Mouse (Mus musculus) T-helper 17 cell (primary cell): ENCODE results near the gene Kpna6.

Experiments
- in situ Hi-C, 2 experiments: fragments of 300-600 bp; cut with MboI, MseI; formaldehyde crosslinking; loops; 1 replicate in 1 of 2; 2 replicates in 1 of 2; pipeline ENCODE4 v1.15.1; 2025; ENCODE audit warnings: high pct_unique_total_duplicates in 2 of 2

Kpna6 gene

DNA sequence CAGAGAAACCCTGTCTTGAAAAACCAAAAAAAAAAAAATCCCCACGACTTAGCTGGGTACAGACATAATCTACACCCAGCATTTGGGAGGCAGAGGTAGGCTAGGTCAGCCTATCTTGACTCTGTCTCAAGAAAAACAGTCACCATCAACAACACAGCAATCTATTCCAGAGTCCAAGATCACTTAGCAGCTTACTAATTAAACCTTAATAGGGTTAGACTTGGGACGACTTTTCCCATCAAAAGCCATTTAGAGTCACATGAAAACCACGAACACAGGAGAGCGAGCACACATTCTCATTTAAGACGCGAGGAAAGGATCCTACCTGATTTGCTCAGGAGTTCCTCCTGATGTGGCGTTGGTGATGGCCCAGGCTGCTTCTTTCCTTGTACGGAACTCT, 22.2 kb downstream of the Kpna6 start:
- in situ Hi-C loops: no loop called here

DNA sequence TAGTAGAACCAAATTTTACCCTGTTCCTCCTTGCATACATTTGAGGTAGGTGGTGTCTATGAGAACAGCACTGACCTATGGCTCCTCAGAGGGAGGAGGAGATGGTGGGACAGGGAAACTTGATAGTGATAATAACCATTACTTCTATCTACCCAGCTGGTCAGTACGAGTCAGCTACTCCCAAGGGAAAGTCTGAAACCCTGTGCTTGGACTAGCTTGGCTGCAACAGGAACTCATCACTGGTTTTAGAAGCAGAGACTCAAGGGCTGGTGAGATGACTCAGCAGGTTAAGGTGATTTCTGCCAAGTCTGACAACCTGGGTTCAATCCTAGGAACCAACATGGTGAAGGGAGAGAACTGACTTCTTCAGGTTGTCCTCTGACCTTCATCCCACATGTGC, 23.9 kb downstream of the Kpna6 start:
- in situ Hi-C loops: no loop called here

DNA sequence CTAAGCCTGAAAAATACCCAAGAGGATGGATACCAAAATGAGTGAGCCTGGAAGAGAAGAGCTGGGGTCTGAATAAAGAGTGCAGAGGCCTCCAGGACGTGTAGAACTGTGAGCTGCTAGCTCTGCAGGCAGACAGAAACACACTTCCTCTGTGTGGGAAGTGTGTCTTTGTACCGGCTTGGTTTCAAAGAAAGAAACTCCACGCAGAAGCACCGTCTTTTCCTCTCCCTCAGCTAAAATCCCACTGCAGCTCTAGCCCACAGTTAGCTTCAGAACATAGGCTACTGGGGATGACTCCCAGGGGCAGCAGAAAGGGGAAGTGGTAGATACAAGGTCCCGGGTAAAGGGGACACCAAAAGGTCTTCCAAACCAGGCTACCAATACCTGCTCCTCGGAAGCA, 27.4 kb downstream of the Kpna6 start:
- in situ Hi-C loops: no loop called here

DNA sequence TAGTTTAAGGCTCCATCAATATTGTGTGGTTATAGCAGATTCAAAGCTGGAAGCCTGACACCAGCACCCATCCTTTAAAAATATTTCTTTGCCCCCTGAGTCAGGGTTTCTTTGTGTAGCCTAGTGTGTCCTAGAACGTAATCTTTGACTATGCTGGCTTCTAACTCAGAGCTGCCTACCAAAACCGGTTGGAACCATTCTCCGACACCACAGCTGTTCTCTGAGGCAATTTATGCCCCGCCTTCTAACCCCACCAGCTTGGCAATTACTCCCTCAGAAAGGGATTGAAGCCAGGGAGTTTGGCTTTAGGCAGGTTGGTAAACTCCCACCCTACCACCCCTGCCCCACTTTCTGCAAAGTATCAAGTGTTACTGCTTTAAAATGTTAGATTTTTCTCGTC, 30.8 kb downstream of the Kpna6 start:
- in situ Hi-C loops: no loop called here

DNA sequence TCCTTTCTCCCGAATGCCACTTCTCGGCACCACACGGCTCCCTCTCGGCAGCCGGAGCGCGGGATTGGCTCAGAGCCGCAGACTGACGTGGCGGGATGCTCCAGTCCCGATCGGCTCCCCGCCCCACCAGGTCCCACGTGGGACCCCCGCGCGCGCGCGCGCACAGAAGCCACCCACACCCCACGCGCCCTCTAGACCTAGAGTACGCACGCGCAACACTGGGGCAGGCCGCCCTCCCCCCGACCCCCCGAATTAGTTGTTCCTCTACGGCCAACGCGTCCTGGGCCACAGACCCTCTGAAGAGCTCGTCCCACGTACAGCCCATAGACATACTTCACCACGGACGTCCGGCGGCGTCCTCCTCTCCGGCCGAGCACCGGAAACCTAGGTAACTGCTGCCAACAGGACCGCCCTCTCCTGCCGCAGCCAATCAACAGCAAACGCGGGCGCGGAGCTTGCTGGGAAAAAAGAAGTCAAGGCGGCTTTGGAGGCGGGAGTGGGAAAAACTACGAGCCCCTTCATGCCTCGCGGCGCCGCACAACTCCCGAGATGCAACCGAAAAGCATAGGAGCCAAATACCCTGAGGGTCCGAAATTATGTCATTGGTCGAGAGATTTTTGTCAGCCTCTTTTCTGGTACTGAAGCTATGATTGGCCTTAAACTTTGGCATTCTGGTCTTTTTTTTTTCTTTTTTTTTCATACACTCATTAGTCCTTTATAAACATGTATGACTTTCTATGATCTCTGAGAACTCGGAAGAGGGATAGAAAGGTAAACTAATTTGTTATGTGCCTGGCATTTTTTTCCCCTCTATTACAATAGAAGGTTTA, 31.7 kb downstream of the Kpna6 start, which contains the start of gene Txlna:
Gene Txlna (minus strand): TSS at position 428 of the 830 bp plus-strand sequence.
- in situ Hi-C loops: no loop called here

DNA sequence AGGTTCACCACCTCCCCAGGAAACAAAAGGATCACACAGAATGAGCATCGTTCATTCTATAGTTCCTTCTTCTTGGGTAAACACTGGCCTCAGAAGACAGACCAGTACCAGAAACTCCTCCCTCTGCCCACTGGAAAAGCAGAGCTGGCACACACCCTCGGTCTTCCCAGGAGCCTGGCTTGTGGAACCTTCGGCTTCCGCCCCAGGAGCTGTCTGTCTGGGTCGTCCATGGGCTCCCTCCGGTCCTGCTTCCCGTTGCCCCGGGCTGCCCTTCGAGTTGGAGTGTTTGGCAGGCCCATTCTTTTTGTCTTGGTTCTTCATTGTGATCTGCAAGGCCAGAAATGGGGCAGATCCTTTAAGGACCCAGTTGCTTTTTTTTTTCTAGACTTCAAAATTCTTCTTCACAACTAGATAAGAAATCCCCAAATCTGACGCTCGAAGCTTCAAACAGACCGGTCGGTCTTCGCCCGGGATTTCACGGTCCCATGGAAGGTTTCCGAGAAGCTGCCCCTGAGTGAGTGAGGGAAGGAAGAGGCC, 32.4 kb downstream of the Kpna6 start:
- in situ Hi-C loops: no loop called here

DNA sequence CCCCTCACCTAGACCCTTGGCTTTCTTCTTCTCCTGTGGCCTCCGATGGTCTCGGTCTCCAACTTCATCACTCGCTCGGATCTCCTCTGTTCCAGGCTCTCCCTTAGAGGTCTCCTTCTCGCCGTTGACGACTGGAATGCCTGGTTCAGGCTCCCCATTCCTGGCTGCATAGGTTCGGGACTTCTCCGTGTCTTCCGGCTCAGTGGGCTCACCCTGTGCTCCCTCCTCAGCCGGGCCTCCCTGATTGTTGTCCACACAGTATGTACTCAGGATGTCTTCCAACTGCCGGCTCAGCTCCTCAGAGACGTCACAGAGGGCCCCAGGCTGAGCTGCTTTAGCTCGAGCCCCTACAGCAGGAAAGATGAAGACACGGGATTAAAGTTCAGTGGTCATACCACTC, 33.3 kb downstream of the Kpna6 start:
- in situ Hi-C loops: no loop called here

DNA sequence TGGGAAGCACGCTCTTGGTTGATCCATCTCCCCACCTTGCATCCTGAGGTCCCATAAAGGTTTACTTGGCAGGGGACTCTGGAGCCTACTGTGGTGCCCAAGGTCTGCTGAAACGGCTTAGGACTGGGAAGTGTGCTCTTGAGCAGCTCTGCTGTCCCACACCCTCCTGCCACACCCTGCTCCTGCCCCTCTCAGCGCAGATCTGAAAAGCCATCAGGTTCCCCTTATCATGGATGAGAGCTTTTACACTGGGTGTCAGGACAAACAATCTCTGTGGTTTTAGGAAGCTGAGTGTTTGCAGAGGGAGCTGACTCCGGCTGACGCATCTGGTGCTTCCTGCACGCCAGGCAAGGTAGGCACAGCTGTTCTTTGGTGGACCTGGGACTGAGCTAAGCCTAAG, 38.7 kb downstream of the Kpna6 start:
- in situ Hi-C loops: no loop called here

DNA sequence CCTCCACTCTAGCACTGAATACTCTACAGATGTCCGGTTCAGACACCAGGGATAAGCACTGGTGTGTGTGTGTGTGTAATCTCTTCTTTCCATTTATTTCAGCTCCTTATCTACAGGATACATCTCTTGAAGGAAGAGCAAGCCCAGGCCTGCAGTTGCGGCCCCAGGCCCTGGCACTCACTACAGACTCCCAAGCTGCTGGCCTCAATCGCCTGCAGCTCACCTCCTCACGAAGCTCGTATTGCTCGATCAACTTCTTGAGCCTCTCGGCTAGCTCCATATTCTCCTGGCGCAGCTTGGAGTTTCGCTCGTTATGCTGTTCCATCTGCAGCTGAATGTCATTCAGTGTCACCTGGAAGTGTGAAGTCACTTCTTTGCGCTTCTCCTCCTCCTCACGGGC, 40.7 kb downstream of the Kpna6 start:
- in situ Hi-C loops: no loop called here

DNA sequence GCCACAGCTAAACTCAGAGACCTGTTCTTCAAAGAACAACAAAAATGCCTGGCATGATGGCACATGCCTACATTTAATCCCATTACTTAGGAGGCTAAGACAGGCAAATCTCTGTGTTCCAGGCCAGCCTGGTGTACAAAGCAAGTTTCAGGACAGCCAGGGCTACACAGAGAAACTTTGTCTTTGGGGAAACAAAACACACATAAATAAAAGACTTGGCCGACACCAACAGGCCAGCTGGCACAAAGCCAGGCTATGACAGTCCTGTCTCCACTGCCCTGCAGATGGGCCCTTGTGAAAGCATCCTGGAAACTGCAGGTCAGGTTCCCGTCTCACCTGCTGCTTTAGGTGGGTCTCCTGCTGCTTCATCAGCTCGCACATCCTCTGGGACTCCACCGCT, 41.6 kb downstream of the Kpna6 start:
- in situ Hi-C loops: no loop called here

DNA sequence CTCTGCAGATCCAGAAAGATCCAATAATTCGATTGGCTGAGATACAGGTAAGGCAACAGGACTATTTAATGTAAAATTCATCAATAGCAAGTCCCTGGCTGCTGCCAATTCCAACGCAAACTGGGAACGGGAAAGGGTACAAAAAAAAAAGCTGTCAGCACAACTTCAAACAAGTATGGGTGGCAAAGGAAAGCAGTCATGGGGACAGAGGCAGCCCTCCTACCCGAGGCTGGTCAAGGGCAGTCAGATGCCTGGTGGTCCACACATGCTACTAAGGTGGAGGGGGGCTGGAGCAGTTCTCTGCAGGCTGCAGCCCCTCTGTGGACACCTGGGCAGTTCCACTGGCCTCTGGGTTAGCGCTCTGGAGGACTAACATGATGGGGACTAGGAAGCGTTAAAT, 46.5 kb downstream of the Kpna6 start:
- in situ Hi-C loops: no loop called here

DNA sequence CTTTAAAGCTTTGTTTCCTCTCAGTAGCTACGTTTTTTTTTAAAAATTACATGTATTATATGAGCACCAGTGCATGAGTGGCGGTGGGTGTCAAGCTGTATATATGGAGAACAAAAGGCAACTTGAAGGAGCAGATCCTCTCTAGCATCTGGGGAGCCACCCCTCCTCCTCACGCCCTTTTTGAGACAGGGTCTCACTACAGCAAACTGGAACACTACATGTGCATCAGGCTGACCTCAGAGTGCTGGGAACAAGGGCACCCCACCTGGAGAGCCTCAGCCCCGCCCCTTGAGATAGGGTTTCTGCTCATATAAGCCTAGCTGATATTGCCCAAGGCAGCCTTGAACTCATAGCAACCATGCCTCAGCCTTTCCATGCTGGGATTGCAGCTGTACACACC, 47.1 kb downstream of the Kpna6 start:
- in situ Hi-C loops: no loop called here

DNA sequence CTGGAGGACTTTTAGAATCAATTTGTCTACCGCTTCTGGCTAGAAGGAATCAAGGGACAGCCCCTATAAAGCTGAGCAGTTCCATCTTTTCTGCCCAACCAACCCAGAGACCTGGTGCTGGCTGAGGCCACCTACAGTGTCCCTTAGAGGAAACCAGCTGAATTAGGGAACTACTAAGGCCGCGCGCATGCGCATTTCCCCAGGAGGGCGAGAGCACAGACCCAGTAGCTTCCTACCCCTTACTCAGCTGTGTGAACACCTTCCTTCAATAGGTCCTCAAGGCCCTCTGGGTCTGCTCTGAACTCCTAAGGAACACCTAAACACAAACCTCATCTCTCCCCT, 47.6 kb downstream of the Kpna6 start:
- in situ Hi-C loops: no loop called here

DNA sequence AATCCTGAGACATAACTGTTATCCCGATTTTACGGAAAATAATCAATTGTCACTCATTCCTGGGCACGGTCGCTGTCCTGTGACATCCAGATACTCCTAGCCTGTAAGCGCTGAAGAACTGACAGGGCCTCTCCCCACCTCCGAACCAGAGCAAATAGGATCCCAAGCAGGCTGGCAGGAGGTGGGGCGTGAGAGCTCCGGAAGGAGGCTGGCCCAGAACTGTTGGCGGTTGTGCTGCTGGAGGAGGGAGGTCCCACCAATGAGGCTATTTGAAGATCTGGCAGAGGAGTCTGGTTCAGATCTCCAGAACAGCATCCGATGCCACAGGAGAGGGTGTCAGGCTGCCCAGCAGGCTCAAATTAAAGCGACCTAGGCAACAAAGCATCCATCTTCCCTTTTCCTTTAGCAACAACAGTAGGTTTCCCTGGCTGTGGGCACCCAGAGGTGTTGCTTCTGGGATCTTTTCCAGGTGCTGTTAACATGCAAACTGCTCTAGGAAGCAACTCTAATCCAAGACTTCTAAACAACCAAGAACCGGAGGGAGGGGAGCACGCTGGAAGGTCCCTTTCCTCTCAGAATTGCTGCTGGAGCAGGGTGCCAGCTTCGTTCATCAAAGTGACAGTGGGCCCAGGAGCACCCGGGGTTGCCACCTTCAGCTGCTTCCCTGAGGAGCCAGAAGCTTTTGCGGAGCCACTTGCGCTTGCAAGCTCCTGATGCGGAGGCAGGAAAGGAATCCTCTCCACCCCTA, 48.1 kb downstream of the Kpna6 start:
- in situ Hi-C loops: loop anchor here in 1 of 2 experiments (5.0 kb wide), 1 partner anchor 292 kb away; no protein-coding TSS in a partner anchor

DNA sequence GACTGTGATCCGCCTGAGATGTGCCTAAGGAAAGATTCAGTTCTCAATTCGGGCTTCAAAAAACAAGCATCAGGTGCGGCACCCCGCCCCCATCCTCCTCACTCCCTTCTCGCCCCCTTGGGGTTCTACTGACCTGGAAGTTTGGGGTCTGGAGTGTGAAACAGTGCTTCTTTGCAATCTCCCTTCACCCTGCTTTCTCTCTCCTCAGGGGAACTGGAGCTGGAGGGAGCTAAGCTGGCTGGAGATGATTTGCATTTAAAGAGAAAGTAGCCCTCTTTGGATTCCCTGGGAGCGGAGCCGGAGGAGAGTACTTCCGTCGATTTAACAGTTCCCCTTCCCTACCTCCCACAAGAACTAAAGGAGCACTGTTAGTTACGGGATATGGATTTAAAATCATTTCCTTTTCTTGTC, 48.9 kb downstream of the Kpna6 start, which contains the start of gene Ccdc28b:
Gene Ccdc28b (minus strand): TSS at position 267 of the 411 bp plus-strand sequence.
- in situ Hi-C loops: loop anchor here in 1 of 2 experiments (5.0 kb wide), 1 partner anchor 291 kb away; no protein-coding TSS in a partner anchor

DNA sequence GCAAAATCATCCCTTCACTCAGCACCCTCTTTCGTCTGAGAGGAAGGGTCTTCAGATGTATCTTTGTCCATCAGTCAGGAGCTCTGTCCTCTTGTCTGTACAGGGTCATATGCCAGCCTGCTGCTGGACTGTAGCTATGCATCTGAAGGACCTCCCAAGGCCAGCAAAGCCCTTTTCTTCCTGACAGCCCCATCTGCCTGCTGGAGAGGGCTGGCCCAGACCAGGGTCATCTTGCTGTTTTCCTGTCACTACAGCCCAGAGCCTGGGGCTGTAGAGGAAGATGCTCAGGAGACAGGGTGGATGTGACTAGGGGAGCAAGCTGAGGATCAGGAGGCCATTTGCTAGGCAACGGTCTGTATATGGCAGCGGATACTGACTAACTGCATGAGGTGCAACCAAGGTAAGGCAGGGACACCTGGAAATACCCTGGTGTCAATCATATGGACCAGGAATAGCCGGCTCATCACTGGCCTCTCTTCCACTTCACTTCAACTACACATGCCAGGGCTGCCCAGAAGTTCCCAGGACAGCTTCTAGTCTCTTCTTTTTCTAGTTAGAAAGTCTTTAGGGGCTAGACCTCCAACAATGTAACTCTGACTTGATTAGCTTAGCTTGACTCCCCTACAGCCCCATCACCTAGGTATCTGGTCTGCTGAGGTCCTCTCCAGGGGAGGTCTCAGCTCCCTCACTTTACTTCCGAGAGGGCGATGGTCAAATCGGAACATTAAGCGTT, 49.6 kb downstream of the Kpna6 start:
- in situ Hi-C loops: loop anchor here in 1 of 2 experiments (5.0 kb wide), 1 partner anchor 291 kb away; no protein-coding TSS in a partner anchor

DNA sequence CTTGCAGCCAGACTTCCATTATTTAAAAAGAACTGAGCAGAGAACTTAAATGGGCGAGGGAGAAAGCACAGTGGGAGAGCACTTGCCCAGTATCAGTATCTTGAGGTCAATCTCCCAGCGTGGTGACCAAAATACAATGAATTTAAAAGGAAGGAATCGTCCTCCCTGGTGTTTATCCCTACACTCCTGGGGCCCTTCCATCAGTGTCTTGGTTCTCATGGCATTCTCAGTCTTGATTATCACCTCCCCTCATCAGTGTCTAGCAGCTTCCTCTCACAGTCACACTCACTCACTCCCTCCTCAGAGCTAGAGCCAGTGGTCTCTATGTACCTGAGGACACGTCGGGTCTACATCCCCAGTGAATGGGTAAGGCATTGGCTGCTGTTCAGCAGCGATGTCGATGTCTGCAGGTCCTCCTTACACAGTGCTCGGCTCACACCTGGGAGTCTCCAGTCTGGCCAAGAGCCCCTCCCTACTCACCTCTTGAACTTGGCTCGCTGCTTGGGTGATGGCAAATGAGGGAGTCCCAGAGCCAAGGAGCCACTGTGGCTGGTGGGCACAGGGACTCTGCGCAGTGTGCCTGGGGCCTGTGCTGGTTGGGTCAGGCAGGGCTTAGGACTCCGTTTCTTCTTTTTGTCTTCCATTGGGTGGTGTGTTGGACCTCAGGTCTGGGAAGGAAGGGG, 50.3 kb downstream of the Kpna6 start:
- in situ Hi-C loops: loop anchor here in 1 of 2 experiments (5.0 kb wide), 1 partner anchor 290 kb away; no protein-coding TSS in a partner anchor

DNA sequence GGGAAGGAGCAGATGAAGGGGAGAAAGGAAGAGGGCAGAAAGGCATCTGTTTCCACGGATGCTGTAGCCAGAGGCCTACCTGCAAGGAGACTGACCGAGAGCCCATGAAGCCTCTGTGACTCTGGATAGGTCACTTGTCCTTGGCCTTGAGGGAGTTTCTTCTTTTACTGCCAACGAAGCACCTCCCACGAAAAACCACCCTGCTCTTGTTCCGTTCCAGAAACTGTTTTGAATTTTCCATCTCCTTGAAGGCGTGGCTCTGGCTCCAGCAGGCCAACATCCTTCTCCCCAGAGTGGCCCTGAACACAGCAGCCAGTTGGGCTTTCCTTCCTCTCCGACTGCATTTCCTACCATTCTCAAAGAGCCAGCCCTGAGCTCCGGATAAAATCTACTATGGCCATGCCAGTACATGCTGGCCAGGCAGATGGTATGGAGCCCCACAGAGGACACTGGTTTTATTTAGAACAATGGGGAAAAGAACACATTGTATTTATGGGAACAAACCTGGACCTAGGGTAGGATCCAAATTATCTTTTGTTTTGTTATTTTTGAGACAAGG, 51.2 kb downstream of the Kpna6 start:
- in situ Hi-C loops: loop anchor here in 1 of 2 experiments (5.0 kb wide), 1 partner anchor 289 kb away; no protein-coding TSS in a partner anchor

DNA sequence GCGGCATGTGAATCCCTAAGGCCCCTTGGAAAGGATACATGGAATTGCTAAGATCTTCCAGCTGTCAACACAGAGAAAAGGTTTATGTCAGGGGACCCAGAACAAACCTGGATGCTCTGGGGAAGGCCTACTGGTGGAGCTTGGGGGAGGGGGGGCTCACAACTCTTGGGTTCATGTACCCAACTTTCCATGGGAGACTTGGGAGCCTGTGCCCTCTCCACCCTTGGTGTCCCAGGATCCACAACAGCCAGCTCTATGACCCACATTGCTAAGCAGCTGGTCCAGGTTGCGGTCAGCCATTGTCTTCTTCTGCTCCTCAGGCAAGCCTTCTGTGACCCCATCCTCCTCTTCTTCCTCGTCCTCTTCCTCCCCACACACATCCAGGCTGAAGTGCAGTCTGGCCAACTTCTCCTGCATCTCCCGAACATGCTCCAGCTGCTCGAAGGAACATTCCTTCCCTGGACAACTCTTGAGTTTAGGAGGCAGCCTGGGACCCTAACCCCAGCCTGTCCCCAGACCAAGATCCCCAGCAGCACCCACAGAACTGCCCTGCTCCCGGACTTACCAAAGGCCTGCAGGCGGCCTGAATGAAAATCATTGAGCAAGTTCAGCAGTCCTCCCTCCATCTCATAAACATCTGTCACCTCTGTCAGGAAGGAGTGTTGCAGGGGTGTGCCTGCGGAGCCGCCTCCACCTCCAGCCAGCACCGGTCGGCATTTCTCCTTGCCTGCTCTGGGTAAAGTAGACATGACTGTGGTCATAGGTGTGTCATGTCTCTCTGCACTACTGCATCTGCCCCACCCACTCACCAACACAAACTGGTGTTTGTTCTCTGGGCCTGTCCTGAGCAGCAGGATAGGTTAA, 51.9 kb downstream of the Kpna6 start:
- in situ Hi-C loops: loop anchor here in 1 of 2 experiments (5.0 kb wide), 1 partner anchor 288 kb away; no protein-coding TSS in a partner anchor
